Mouse (Mus musculus) heart, postnatal 36 days (tissue): ENCODE data around the gene Atad5. TPM values are rescaled to one million over a fixed set of nuclear protein-coding genes. Genes with fewer than 3 reads are reported as not detected.
"Not testable (repeated sequence)": the region's sequence is repeated elsewhere in the genome, so short reads cannot be mapped to it uniquely, and the experiment has no call there.

Source experiments
- DNase-seq, 2 experiments: peaks; one replicate each; pipeline ENCODE4 v3.0.0; 2021 to 2022
- intact Hi-C: fragments of 180-260 bp; cut with DNase I; formaldehyde crosslinking; loops from one replicate; pipeline ENCODE4 v1.15.1; 2025
- total RNA-seq, 2 experiments: library from RNA; stranded (reverse); gene quantifications; 2 replicates each; pipeline ENCODE4 v1.2.3; 2021

Atad5 gene
- total RNA-seq, 2 experiments from 2014 or later = 0.81 to 1.0 TPM

GRCm38 (mm10) chr11:80147748-80148147 lies 58.5 kb downstream of the Atad5 start:
- DNase-seq = no peak
- intact Hi-C loops = no loop called here

DNA sequence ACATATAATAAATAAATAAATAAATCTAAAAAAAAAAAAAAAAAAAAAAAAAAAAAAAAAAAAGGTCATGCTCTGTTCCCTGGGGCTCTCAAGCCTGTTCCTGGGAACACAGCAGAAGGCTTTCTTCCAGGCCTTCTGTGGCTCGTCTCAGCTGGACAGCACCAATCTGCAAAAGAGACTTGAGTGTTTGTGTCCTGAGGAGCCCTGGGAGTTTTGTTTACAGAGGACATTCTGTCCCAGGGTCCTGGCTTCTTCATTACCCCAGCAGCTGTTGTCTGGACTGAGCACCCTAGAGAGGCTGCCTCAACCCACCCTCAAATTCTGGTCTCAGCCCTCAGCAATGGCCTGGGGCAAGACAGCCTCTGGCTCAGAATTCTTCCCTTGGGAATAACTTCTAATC lies 59.1 kb downstream of the Atad5 start:
- intact Hi-C loops = no loop called here
- DNase-seq = peak; percentile 36 to 55

GRCm38 (mm10) chr11:80148974-80149373 lies 59.8 kb downstream of the Atad5 start:
- DNase-seq, intact Hi-C loops: not testable (repeated sequence)

- intact Hi-C loops = no loop called here
These were observed 60.3 kb downstream of the Atad5 start for GRCm38 (mm10) chr11:80149412-80150023.

GRCm38 (mm10) chr11:80150566-80150965 lies 61.4 kb downstream of the Atad5 start:
- intact Hi-C loops = no loop called here
- DNase-seq = no peak

More at GRCm38 (mm10) chr11:80149412-80150023, 60.3 kb downstream of the Atad5 start:
- DNase-seq = no peak

DNA sequence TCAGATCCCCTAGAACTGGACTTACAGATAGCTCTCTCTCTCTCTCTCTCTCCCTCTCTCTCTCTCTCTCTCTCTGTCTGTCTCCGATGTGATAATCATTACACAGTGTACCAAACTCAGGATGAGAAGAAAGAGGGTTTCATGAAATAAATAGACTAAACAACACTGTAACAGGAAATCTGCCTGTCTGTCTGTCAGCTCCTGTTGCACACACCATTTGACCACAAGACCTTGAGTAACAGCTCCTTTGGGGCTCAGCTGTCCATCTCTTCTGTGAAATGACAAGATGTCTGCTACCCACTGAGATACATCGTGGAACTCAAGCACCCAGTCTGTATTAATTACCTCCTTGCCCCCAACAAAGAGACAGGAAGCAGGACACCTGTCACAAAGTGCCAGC lies 62.3 kb downstream of the Atad5 start:
- no peak for DNase-seq
- intact Hi-C loops = no loop called here

- DNase-seq = no peak
- intact Hi-C loops = no loop called here
These were observed 63.2 kb downstream of the Atad5 start for GRCm38 (mm10) chr11:80152376-80152775.

DNA sequence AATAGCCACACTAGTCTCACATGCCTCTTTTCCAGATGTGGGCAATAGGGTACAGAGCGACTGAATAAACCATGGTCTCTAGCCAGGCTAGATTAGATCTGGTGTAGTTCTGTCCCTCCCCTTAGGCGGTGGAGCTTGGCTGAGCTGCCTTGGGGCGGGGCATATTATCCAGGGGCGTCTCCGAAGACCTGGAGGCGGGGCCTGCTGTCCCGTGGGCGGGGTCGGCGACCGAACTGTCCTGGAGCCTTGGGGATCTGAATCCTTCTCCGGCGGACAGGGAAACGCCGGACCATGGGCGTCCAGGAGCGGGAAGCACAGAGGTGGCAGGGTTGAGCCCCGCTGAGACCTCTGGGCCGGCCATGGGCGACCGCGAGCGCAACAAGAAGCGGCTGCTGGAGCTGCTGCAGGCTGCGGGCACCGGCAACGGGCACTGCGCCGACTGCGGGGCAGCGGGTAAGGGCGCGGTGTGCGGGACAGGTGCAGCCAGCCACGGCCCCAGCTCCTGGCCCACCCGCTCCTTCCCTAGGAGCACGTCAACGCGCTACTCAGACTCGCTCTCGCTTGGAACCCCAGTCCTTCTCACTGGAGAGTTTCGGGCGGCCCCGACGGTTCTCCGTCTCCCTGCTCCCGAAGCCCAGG lies 64.8 kb downstream of the Atad5 start, which contains the start of gene Adap2:
Gene Adap2 (plus strand): TSS at position 249 of the 639 bp plus-strand sequence.
- DNase-seq = peak; percentile 94 to 96
- intact Hi-C loops = loop anchor here (2.0 kb wide), 1 partner anchor 29 kb away; the partner anchor contains the start of gene Rnf135

GRCm38 (mm10) chr11:80154501-80154900 lies 65.3 kb downstream of the Atad5 start:
- DNase-seq = no peak
- intact Hi-C loops = loop anchor here (2.0 kb wide), 1 partner anchor 28 kb away; the partner anchor contains the start of gene Rnf135

- DNase-seq = no peak
- intact Hi-C loops = loop anchor here (2.0 kb wide), 1 partner anchor 27 kb away; the partner anchor contains the start of gene Rnf135
These were observed 66.3 kb downstream of the Atad5 start for GRCm38 (mm10) chr11:80155541-80155940.

DNA sequence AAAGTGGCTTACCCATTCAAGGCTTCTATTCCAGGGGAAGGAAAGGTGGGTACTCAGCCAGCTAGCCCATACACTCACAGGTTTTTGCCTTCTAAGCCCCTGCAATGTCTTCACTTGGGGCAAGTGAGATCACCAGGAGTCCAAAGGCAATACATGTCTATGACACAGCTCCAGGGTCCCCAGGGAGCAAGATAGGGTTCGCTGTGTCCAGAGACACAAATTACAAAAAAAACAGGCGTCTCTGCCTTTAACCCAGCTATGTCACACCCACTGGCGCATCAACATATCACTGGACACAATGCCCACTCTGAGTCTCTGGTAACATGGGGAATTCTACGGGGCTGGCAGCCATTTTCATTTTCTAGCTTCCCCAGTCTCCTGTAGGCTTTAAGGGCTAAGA lies 66.8 kb downstream of the Atad5 start:
- no peak for DNase-seq
- intact Hi-C loops = loop anchor here (2.0 kb wide), 1 partner anchor 27 kb away; the partner anchor contains the start of gene Rnf135

DNA sequence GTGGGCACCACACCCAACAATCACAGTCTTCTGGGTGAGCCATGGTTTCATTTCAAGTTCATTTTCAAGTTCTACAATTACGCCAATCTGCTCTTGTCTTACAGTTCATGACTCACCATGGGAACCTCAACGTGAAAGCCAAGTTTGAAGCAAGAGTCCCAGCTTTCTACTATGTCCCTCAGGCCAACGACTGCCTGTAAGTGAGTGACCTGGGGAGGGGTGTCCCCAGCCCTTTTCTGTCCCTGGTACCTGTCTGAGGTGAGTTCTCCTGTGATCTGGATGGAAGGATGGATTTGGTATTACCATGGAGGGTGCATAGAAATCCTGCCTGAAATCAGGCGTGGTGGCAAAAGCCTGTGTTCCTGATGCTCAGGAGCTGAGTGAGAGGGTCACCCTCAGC lies 67.6 kb downstream of the Atad5 start:
- intact Hi-C loops = no loop called here
- DNase-seq = no peak

GRCm38 (mm10) chr11:80159018-80159417 lies 69.8 kb downstream of the Atad5 start:
- intact Hi-C loops = no loop called here
- no peak for DNase-seq

- no peak for DNase-seq
- intact Hi-C loops = no loop called here
These were observed 71.8 kb downstream of the Atad5 start for GRCm38 (mm10) chr11:80161041-80161440.

- DNase-seq = no peak
- intact Hi-C loops = no loop called here
These were observed 74.3 kb downstream of the Atad5 start for GRCm38 (mm10) chr11:80163362-80164116.

DNA sequence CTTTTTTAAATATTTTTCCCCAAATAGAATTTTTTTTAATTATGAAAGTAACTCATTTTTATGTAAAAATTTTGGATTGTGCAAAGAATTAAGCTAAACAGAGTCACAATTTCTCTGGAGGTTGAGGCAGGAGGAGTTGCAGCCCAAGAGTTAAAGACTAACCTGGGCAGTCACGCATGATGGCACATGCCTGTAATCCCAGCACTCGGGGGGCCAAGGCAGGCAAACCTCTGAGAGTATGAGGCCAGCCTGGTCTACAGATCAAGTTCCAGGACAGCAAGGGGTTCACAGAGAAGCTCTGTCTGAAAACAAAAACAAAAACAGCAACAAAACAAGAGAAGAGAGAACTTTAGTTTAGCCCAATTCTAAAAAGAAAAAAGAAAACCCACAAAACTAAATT lies 75.0 kb downstream of the Atad5 start:
- intact Hi-C loops = no loop called here
- DNase-seq = no peak

GRCm38 (mm10) chr11:80168121-80168520 lies 78.9 kb downstream of the Atad5 start:
- intact Hi-C loops = no loop called here
- DNase-seq = no peak

GRCm38 (mm10) chr11:80168611-80169249 lies 79.5 kb downstream of the Atad5 start:
- intact Hi-C loops = no loop called here
- DNase-seq = no peak

- intact Hi-C loops = no loop called here
- DNase-seq = no peak
These were observed 80.4 kb downstream of the Atad5 start for GRCm38 (mm10) chr11:80169629-80170028.

GRCm38 (mm10) chr11:80170351-80170750 lies 81.2 kb downstream of the Atad5 start:
- no peak for DNase-seq
- intact Hi-C loops = no loop called here

GRCm38 (mm10) chr11:80171884-80172283 lies 82.7 kb downstream of the Atad5 start:
- intact Hi-C loops = no loop called here
- no peak for DNase-seq
